Mouse (Mus musculus) right cerebral cortex, postnatal 25 days (tissue): ENCODE measurements around the gene Dgat2.

Source experiments
- DNase-seq: peaks from one replicate; pipeline ENCODE4 v3.0.0; 2022

The Dgat2 gene

DNA sequence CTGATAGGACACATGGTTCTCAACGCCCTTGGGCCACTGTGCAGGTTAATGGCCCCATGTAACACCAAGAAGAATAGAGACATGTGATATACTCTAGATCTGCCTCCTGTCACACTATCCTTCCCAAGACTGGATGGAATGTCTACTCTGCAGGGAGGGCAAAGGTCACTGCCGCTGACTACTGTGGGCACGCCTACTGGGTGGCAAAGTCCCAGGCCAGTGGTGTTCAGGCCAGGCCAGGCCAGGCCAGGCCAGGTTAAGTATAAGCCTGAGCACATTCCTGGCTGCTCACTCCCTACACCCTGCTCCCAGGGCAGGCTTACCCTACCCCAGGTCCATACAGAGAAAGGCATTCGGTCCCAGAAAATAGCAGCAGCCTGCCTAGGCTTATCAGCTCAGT, 21.0 kb downstream of the Dgat2 start:
- no peak for DNase-seq

DNA sequence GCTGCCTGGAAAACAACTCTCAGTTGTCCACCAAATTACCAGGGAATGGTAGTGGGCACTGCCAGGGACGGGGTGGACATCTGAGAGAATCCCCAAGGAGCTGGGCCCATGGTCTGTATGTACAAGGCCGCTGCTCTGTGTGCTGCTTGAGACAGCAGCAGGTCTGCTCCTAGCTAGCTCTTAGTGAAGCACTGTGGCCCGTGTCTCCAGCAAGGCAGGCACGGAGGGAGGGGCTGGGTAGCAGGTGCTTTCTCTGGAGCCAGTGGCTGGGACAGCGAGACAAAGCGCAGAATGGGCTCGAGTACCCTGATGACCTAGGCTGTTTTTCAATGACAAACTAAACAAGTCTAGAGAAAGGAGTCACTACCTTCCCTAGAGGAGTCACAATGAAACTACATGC, 21.5 kb downstream of the Dgat2 start:
- no peak for DNase-seq

DNA sequence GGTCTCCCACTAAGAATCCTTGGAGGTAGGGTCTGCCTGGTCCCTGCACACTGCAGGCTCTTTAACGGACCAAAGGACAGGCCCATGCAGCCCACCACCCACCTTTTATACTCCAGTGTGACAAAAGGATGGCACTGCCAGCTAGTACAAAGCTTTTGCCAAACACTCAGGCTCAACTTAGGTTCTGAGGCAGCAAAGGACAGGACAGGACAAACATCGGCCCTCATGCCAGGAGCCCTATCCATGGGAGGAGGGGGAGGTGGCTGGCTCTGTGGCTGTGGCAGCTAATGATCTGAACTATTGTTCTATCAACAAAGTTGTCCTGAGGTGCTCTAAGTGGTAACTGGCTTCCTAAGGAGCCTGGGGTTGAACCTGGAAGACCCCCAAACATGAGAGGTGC, 23.1 kb downstream of the Dgat2 start:
- no peak for DNase-seq

DNA sequence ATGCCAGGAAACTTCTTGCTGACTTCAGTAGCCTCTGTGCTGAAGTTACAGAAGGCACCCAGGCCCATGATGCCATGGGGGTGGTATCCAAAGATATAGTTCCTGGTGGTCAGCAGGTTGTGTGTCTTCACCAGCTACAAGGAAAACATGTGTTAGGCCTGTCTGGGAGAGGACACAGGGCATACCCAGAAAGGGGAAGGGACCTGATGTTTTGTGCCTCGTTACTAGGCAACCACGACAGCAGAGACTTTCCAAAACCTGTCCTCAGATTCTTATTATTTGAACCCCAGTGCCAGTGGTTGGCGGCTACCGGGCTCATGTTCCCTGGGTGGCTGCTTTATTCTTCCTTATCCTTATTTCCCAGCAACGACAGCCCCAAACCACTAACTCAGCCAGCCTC, 23.6 kb downstream of the Dgat2 start:
- no peak for DNase-seq

DNA sequence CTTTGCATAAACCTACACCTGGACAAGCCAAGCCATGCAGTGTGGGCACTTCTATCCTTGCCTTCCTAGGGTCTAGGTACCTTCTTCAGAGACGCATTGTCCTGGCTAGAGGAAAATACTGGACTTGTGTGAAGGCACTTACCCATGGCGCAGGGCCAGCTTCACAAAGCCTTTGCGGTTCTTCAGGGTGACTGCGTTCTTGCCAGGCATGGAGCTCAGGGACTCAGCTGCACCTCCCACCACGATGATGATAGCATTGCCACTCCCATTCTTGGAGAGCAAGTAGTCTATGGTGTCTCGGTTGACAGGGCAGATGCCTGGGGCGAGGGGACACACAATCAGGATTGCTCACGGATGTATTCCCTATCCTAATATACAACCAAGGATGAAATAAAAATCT, 24.5 kb downstream of the Dgat2 start:
- DNase-seq: no peak

DNA sequence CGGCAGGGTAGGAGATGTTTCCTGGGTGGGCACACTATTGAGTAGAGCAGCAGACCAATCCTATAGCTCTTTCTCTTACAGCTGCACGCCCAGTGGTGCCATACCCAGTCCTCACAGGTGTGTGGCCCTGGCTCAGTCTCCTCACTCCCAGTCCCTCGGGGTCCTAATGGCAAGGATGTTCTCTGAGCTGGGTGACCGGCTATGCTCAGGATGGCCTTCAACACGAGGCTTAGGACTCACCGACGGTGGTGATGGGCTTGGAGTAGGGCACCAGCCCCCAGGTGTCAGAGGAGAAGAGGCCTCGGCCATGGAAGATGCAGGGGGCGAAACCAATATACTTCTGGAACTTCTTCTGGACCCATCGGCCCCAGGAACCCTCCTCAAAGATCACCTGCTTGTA, 25.8 kb downstream of the Dgat2 start:
- DNase-seq: no peak

DNA sequence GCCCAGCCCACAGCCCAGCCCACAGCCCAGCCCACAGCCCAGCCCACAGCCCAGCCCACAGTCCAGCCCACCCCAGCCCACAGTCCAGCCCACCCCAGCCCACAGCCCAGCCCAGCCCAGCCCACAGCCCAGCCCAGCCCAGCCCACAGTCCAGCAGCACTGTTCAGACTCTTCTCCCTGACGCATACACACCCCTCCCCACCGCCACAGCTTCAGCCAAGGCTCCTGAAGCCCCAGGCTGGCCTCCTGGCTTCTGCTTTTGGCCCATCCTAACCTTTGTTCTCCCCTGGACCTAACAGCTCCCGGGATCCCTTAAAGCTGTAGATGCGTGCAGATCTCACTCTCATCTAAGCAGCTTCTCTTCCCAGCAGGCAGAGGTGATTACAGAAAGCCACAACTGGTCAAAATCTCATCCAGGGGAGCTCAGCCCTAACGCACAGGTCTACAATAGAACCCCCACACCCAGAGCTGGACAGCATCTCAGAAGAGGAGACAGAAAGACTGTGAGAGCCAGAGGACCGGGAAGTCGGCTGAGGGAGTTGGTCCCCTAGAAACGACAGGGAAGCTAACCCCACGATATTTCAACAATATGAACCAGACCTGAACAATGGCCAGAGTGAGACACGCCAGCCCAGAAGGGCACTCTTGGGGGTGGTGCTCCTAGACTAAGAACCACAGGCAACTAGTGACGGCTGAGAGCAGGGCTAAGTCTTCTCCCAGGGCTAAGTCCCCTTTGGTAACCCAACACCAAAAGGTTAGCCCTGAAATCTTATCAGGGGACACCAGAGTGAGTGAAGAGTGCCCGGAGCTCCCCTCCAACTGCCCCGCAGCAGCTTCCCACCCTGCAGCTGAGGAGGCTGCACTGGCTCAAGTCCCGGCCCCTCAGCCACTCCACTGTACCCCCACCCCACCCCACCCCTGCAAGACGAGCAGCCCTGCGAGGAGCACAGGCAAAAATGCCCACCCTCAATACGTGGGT, 26.9 kb downstream of the Dgat2 start:
- no peak for DNase-seq

DNA sequence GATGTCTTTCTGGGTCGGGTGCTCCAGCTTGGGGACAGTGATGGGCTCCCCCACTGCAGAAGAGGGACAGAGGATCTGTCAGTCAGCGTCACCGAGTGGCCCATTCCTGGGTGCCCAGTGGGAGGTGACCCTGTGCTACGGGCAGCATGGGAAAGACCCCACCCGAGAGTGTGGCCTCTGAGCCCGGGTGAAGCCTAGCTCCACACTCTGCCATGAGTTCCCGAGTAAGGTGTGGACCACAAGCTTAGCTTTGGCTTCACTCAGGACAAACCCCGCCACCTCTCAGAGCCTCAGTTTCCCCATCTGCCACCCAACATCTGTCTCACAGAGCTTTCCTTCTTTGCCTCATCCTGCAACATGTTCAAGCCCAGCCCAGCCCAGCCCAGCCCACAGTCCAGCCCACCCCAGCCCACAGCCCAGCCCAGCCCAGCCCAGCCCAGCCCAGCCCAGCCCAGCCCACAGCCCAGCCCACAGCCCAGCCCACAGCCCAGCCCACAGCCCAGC, 27.8 kb downstream of the Dgat2 start:
- DNase-seq: no peak

DNA sequence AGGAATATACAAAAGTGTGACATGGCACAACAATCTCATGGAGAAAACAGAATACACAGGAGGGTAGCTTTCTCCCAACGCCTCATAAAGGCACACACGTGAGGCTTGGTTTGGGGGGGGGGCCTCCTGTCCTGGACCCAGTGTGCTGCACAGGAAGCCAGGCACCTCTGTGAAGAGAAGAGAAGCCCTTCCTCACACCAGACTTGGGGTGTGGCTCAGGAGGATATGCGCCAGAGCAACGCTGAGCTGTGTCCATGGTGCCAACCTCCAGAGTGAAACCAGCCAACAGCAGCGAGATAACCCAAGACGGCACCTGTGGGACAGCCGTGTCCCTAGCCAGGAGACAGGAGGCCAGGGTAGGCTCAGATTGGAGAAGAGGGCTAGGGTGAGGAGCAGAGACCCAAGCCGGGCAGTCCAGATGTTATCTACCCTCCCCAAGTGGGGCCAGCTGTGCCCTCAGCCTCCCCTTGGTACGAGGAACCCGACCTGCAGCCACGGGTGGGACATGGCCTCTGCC, 28.8 kb downstream of the Dgat2 start:
- DNase-seq: no peak

DNA sequence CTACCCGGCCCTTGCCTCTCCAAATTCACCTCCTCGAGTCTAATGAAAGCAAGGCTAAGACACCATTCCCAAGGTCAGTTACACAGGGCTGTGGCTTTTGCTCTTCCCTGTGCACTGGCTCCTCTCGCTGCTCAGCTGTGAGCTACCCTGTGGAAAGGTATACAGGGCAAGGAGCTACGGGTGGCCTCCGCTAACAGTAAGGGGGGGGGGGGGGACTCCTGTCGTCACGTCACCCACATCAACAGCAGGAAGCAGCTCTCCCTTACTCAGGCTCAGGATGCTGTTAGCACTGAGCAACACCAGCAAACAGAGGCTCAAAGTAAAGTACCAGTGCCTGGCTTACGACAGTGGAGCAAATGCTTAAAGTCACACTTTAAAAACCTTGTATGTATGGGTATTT, 29.8 kb downstream of the Dgat2 start:
- DNase-seq: no peak

DNA sequence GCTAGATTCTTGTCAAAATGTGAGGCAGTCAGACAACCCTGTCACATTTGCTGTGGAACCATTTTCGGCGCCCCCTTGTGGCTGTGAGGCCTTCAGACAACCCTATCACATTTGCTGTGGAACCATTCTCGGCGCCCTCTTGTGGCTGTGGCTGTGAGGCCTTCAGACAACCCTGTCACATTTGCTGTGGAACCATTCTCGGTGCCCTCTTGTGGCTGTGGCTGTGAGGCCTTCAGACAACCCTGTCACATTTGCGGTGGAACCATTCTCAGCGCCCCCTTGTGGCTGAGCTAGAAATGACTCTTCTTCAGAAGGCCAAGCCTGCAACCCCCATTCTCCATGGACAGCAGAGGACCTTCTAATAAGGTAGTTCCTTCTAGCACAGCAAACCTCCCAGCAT, 31.2 kb downstream of the Dgat2 start:
- DNase-seq: peak; percentile 85

DNA sequence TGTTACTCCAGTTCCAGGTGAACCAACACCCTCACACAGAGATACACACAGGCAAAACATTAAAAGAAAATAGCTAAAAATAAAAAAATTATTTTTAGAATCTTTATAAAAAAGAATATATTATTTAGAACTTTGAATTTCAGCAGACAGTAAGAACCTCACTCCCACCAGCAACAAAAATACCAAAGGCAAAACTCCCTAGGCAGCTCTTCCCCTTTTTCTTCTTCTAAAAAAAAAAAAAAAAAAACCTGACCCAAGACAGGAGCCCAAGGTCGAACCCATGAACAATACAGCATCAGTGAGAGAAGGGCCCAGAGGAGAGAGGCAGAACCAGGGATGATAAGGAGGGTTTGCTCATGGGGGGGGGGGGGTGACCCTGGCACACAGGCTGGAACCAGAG, 33.5 kb downstream of the Dgat2 start:
- DNase-seq: no peak

DNA sequence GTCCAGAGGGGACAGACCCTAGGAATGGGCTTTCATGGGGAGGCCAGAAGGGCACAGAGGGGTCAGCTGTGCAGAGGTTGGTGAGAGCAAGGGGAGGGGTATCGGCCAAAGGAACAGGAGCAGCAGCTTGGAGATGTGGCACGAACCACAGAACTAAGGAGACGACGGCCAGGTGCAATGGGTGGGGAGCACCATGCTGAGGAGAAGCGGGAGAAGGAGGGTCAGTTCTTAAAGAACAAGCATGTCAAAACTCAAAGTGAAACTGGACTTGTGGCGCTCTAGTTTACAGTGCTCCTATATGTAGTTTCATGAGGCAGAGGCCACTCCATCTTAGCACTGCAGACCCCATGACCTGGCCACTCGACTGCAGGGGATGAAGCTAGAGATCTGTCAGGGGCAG, 35.0 kb downstream of the Dgat2 start:
- DNase-seq: no peak

DNA sequence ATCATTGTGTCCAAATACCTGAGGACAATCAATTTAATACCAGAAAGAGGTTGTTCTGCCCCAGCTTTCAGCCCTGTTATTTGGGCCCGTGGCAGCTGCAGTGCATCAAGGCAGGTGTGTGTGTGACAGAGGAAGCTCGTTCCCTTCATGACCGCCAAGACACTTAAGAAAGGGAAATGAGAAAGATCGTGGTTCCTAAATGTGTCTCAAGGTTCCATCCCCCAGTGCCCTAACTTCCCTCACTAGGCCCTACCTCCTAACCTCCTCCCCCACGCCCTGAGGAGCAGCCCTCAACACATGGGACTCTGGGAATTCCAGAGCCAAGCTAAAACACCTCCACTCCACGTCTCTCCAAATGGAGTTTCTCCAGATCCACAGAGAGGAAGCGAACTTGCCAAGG, 35.6 kb downstream of the Dgat2 start:
- DNase-seq: no peak

DNA sequence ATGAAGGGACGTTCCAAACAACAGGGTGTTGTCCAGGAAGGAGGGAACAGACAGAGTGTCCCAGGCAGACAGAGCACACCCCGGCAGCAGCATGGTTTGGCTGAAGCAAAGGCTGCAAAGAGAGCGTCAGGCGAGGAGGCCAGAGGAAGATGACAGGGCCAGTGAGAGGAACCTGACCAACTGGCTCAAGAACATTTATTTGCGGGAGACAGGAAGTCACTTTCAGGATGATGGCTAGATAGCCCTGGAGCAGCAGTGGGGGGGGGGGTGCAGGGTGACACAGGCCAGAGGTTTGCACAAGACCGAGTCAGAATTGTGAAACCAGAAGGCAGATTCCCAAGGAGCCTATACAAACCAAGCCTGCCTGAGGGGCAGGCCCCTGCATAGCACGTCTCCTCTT, 36.5 kb downstream of the Dgat2 start:
- no peak for DNase-seq

DNA sequence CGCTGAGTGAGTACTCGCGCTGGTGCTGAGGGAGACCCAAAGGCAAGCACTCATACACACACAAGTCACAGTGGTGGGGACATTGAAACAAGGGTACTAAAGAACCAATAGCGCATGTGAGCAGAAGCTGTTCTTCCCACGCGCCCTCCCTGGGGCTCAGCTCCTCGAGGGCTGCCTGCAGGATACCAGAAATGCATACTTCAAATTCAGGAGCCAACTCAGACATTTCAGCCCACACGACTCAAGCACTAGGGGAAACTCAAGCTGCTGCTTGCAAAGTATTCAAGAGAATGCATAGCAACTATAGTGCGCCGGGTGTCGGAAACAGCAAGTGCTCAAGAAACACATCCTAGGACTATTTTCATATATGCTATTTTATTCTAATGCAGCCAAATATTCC, 37.9 kb downstream of the Dgat2 start:
- peak; percentile 76 for DNase-seq

DNA sequence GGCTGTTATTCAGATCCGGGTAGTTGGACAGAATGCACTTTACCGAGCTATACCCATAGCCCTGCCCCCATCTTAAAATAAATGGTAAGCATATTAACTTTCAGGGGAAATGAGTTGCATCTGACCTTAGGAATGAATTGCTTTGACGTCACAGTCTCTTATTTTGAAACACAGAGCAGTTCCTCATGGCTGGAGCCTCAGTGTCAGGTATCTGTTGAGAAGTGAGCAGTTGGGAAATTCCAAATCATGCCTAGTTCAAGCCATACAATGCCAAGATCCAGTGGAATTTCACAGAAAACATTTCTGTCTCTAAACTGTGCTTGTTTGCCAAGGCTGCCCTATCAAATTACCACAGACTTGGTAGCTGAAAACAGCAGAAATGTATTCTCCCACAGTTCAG, 39.3 kb downstream of the Dgat2 start:
- DNase-seq: no peak

DNA sequence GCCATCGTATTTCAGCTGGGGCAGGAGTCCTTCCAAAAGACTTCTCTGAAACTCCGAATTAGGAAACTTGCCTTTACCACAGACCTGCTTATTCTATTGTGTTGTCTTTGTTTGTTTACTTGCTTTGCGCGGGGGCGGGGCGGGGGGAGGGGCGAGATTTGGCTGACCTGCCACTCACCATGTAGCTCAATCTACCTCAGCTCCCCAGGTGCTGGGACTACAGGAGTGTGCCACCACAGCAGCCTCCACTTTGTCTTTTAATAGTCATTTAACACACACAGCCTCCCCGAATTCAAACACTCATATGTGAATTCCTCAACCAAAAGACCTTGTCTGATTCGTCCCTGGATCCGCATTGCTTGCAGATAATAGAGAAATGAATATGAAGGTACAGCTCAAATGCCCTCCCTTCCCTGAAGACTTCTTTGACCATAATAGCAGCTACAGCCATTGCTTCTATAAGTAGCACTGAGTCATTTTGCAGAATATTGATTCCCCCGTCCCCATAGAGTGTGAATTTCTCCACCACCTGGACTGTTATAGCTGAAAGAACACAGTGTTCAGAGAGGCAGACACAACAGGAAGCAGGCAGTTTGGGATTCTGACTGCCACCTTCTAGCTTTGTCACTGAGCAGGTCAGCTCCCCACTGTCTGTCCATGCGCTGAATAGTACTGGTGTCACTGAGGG, 40.5 kb downstream of the Dgat2 start:
- DNase-seq: no peak

DNA sequence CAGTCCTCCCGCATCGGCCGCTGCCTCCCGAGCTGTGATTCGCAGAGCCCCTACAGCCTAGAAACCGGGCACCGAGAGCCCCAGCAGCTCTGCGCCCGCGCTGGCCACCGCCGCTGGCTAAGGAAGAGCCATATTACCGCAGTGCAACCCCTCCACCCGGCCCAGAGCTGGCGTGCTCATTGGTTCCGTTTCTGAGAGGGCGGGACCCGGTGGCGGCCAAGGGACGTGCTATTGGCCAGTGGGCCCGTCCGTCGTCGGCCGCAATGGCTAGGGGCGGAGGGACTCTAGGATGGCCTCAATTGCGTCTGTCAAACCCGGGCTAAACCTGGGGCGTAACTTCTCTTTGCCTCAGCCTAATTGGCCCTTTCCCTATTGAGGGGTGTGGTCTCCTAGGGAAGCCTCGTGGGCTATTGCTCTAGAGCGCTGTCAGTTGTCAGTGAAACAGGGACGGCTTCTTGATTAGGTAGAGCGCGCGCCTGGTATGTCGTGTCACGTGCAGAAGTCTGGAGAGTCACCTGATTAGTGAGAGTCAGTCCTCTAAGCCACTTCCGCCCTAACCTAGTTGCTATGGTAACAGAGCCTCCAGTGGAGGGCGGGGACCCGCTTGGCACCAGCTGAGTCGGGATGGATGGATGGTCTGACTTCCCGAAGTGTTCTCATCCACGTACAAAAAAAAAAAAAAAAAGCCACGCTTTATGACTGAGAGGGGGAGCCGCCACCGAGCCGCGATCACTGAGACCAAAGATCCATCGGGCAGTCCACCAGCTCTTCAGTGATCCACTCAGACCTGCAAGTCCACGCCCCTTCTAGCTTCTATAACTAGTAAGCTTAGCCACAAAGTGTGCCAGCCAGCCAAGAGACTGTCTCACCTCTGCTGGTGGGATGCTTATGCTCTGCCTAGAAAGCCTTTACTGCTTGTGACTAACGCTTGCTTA, 41.3 kb downstream of the Dgat2 start, which contains the start of gene Uvrag:
Gene Uvrag (minus strand): TSS at position 158 of the 935 bp plus-strand sequence.
- DNase-seq: peak; percentile 100

DNA sequence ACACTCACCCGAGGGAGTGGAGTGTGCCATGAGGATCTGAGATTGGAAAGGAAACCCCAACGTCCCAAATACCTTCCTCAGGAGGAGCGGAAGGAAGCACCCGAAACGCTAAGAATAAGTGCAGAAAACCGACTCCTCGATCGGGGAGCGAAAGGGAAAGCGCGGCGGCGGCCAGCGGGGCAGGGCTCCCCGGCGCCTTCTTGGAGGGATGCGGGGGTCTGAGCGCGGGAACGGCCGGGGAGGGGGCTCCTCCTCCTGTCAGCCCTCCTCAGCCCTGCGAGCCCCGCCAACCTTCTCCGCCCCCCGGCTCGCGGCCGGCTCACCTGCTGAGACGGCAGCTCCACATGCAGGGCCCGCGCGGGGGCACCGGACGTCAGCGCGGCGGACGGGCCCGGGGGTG, 42.0 kb downstream of the Dgat2 start:
- no peak for DNase-seq

DNA sequence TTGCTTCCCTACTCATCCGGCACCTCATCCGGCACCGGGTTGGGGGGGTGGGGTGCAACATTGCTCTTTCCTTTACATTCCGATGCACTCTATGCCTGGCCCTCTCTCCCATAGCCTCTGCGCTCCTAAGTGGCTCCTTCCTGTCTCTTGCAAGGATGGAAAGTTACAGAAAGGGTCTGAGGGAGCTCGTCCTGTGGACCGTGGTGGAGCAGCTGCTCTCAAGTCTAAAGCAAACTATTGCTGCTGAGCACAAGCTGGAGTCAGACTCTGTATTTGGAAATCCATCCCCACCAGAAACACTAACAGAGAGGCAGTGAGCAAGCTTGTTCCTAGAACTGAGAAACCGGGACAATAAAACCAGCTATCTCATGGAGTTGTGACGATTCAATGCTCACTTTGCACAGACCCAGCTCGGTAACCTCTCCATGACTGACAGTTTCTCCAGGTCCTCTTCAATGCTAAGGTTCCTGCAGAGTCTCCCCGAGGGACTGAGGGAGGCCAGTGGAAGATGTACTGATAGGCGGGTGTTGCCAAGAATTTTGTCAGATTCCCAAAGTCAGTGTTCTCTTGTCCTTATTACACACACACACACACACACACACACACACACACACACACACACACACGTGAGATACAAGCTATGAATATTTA, 42.6 kb downstream of the Dgat2 start:
- DNase-seq: no peak

DNA sequence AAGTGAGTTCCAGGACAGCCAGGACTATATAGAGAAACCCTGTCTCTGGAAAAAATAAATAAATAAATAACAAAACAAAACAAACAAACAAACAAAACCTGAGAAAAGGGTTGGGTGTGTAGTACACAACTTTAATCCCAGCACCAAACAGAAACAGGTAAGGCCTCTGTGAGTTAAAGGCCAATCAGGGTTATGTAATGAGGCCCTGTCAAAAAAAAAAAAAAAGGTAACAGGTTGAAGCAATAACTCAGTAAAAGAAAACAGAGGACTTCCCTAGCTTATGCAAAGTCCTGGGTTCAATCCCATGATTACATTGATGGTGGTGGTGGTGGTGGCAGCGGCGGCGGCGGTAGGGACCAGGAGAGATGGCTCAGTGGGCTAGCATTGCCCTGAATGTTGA, 45.0 kb downstream of the Dgat2 start:
- DNase-seq: no peak
